Mouse (Mus musculus): ENCODE measurements at regions not wholly inside any gene's neighbourhood (a gene's known extent, or its start where the extent isn't known, plus 50 kb on each side); places are given as distances from the start of the nearest gene placed in this dataset.

- H3K4me3 ChIP-seq (ENCODE audit: insufficient read depth, low read length), result no peak overlapping the region
- TF ChIP-seq CTCF (IDR thresholded peaks at IDR 0.05; ENCODE audit: extremely low read depth, insufficient read depth, low read length), result no peak
- no peak for TF ChIP-seq POLR2A (IDR thresholded peaks at IDR 0.05; ENCODE audit: extremely low read depth, insufficient read depth, low read length)
- no peaks in the 10 kb centered on the region for H3K4me1 ChIP-seq (ENCODE audit: control insufficient read depth, insufficient read depth, low read length)
- no peak overlapping the region for H3K27ac ChIP-seq (ENCODE audit: insufficient read depth, low read length)
Observed at GRCm38 (mm10) chr5:28710517-28710916, 243.5 kb upstream of the Shh start.

- H3K27ac ChIP-seq (ENCODE audit: insufficient read depth, low read length), result no peak overlapping the region
- H3K4me3 ChIP-seq (ENCODE audit: insufficient read depth, low read length), result no peak overlapping the region
- peaks cover under 1% of the 10 kb centered on the region; the same call in 1 of the 2 replicates for H3K4me1 ChIP-seq (ENCODE audit: control insufficient read depth, insufficient read depth, low read length)
- no peak for TF ChIP-seq CTCF (IDR thresholded peaks at IDR 0.05; ENCODE audit: extremely low read depth, insufficient read depth, low read length)
- no peak for TF ChIP-seq POLR2A (IDR thresholded peaks at IDR 0.05; ENCODE audit: extremely low read depth, insufficient read depth, low read length)
Observed at GRCm38 (mm10) chr5:28709626-28710025, 242.6 kb upstream of the Shh start.

DNA sequence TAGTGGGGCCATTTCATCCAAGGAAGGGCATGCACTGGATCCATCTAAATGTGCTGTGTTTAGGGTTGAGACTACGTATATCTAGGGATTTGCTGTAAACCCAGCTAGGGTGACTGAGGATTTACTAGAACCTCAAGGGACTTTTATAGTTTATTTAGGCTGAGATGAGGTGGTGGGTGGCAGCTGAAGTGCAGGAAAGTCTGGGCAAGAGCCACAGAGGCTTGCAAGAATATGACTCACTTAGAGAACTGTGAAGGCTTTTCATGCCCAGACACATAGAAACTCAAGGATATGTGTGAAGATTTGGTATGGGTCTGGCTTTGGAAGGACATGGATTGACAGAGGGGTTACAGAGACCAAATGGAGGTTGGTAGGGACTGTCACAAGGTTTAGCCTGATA, 237.3 kb upstream of the Shh start:
- Histone ChIP-seq H3K4me3 (ENCODE audit: insufficient read depth, low read length) (no peak overlapping the region), H3K27ac (ENCODE audit: insufficient read depth, low read length) (no peak overlapping the region), H3K4me1 (ENCODE audit: control insufficient read depth, insufficient read depth, low read length) (peaks cover 3% of the 10 kb centered on the region; the same call in 1 of the 2 replicates)
- no peak for TF ChIP-seq CTCF (IDR thresholded peaks at IDR 0.05; ENCODE audit: extremely low read depth, insufficient read depth, low read length)
- no peak for TF ChIP-seq POLR2A (IDR thresholded peaks at IDR 0.05; ENCODE audit: extremely low read depth, insufficient read depth, low read length)

- Histone ChIP-seq H3K4me3 (ENCODE audit: insufficient read depth, low read length) (no peak overlapping the region), H3K27ac (ENCODE audit: insufficient read depth, low read length) (no peak overlapping the region), H3K4me1 (ENCODE audit: control insufficient read depth, insufficient read depth, low read length) (no peaks in the 10 kb centered on the region)
- no peak for TF ChIP-seq POLR2A (IDR thresholded peaks at IDR 0.05; ENCODE audit: extremely low read depth, insufficient read depth, low read length)
- no peak for TF ChIP-seq CTCF (IDR thresholded peaks at IDR 0.05; ENCODE audit: extremely low read depth, insufficient read depth, low read length)
Observed at GRCm38 (mm10) chr5:28696966-28697365, 229.9 kb upstream of the Shh start.

GRCm38 (mm10) chr5:28690110-28690509, 223.1 kb upstream of the Shh start:
- H3K27ac ChIP-seq (ENCODE audit: insufficient read depth, low read length), result no peak overlapping the region
- no peak for TF ChIP-seq CTCF (IDR thresholded peaks at IDR 0.05; ENCODE audit: extremely low read depth, insufficient read depth, low read length)
- TF ChIP-seq POLR2A (IDR thresholded peaks at IDR 0.05; ENCODE audit: extremely low read depth, insufficient read depth, low read length), result no peak
- H3K4me3 ChIP-seq (ENCODE audit: insufficient read depth, low read length), result no peak overlapping the region
- no peaks in the 10 kb centered on the region for H3K4me1 ChIP-seq (ENCODE audit: control insufficient read depth, insufficient read depth, low read length)

- no peaks in the 10 kb centered on the region for H3K4me1 ChIP-seq (ENCODE audit: control insufficient read depth, insufficient read depth, low read length)
- no peak overlapping the region for H3K27ac ChIP-seq (ENCODE audit: insufficient read depth, low read length)
- TF ChIP-seq POLR2A (IDR thresholded peaks at IDR 0.05; ENCODE audit: extremely low read depth, insufficient read depth, low read length), result no peak
- TF ChIP-seq CTCF (IDR thresholded peaks at IDR 0.05; ENCODE audit: extremely low read depth, insufficient read depth, low read length), result no peak
- H3K4me3 ChIP-seq (ENCODE audit: insufficient read depth, low read length), result no peak overlapping the region
Observed at GRCm38 (mm10) chr5:28689651-28690050, 222.6 kb upstream of the Shh start.

- TF ChIP-seq CTCF (IDR thresholded peaks at IDR 0.05; ENCODE audit: extremely low read depth, insufficient read depth, low read length), result no peak
- no peak for TF ChIP-seq POLR2A (IDR thresholded peaks at IDR 0.05; ENCODE audit: extremely low read depth, insufficient read depth, low read length)
- H3K4me1 ChIP-seq (ENCODE audit: control insufficient read depth, insufficient read depth, low read length), result no peaks in the 10 kb centered on the region
- no peak overlapping the region for H3K27ac ChIP-seq (ENCODE audit: insufficient read depth, low read length)
- H3K4me3 ChIP-seq (ENCODE audit: insufficient read depth, low read length), result no peak overlapping the region
Observed at GRCm38 (mm10) chr5:28689136-28689535, 222.1 kb upstream of the Shh start.

DNA sequence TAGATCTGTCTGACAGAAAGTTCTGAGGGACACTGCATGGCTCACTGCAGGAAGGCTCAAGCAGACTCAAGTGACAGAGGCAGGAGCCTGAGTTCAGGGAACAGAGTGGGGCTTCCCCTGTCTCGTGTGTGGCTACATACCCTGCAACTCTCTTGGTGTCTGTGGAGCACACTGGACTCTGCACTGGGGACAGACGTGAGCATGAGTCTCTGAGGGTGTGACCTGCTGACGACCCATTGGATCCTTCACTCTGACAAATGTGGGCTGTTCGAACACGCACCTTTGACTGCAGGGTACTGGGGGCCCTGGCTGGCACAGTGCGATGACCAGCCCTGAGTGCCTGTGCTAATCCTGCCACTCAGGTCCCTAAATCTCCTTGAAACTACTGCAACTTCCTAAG, 215.8 kb upstream of the Shh start:
- no peak overlapping the region for H3K4me3 ChIP-seq (ENCODE audit: insufficient read depth, low read length)
- H3K4me1 ChIP-seq (ENCODE audit: control insufficient read depth, insufficient read depth, low read length), result no peaks in the 10 kb centered on the region
- TF ChIP-seq POLR2A (IDR thresholded peaks at IDR 0.05; ENCODE audit: extremely low read depth, insufficient read depth, low read length), result no peak
- no peak for TF ChIP-seq CTCF (IDR thresholded peaks at IDR 0.05; ENCODE audit: extremely low read depth, insufficient read depth, low read length)
- no peak overlapping the region for H3K27ac ChIP-seq (ENCODE audit: insufficient read depth, low read length)

DNA sequence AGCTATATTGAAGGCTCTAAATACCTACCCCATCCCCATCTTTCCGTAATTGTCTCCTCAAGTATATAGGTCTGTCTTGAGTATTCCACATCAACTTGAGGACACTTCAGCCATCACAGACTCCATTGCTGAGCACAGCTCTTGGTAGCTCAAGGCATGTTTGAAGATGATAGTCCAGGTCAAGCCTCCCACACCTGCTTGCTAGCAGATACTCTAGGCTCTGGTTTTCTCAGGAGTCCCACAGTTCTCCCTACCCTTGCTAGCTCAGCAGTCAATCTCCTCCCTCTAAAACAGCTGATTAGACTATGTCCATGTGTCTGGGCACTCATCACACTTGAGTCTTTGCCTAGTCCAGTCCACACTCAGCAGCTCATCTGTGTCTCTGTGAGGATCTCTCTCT, 213.3 kb upstream of the Shh start:
- Histone ChIP-seq H3K27ac (ENCODE audit: insufficient read depth, low read length) (no peak overlapping the region), H3K4me3 (ENCODE audit: insufficient read depth, low read length) (no peak overlapping the region), H3K4me1 (ENCODE audit: control insufficient read depth, insufficient read depth, low read length) (no peaks in the 10 kb centered on the region)
- TF ChIP-seq CTCF (IDR thresholded peaks at IDR 0.05; ENCODE audit: extremely low read depth, insufficient read depth, low read length), result no peak

- Histone ChIP-seq H3K27ac (ENCODE audit: insufficient read depth, low read length) (no peak overlapping the region), H3K4me1 (ENCODE audit: control insufficient read depth, insufficient read depth, low read length) (no peaks in the 10 kb centered on the region), H3K4me3 (ENCODE audit: insufficient read depth, low read length) (no peak overlapping the region)
- TF ChIP-seq POLR2A (IDR thresholded peaks at IDR 0.05; ENCODE audit: extremely low read depth, insufficient read depth, low read length) (no peak), CTCF (IDR thresholded peaks at IDR 0.05; ENCODE audit: extremely low read depth, insufficient read depth, low read length) (no peak)
Observed at GRCm38 (mm10) chr5:28679761-28680160, 212.7 kb upstream of the Shh start.

DNA sequence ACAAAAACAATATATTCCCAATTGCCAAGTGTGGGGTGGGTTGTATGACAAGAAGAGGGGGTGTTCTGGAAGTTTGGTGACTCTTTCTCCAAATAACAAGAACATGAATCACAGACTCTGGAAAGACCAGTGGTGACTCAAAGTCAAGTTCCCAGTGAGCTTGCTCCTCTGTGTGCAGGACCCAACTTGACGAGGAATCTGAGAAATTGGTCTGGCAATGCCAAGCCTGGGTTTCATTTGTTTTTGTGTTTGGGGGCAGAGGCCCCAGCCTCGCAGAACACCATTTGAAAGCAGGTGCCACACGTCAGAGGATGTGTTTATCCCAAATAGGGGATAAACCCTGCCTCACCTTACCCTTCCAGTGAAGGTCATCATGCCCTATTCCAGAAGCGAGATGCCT, 163.1 kb upstream of the Shh start:
- TF ChIP-seq CTCF (IDR thresholded peaks at IDR 0.05; ENCODE audit: extremely low read depth, insufficient read depth, low read length) (no peak), POLR2A (IDR thresholded peaks at IDR 0.05; ENCODE audit: extremely low read depth, insufficient read depth, low read length) (no peak)
- Histone ChIP-seq H3K4me3 (ENCODE audit: insufficient read depth, low read length) (no peak overlapping the region), H3K4me1 (ENCODE audit: control insufficient read depth, insufficient read depth, low read length) (no peaks in the 10 kb centered on the region), H3K27ac (ENCODE audit: insufficient read depth, low read length) (no peak overlapping the region)
